Mouse (Mus musculus): Measurements from ENCODE around the gene Hps5. TPM values are rescaled to one million over a fixed set of nuclear protein-coding genes. Genes with fewer than 3 reads are reported as not detected.
A peak's percentile ranks its signal among the peaks of the same experiment; 100 is the strongest.
"Not testable (repeated sequence)": the region's sequence is repeated elsewhere in the genome, so short reads cannot be mapped to it uniquely, and the experiment has no call there.

Hps5 gene
- total RNA-seq (2017): 31.6 and 42.5 TPM in 2 replicates

GRCm38 (mm10) chr7:46795287-46796205 is at the start of gene Hps5, which contains the start of gene Gtf2h1:
Gene Hps5 (minus strand): TSS chr7:46796064.
Gene Gtf2h1 (plus strand): TSS chr7:46796103.
- peak; percentile 97 to 99 for ATAC-seq (replicated peaks in 1 of 2; ENCODE audit: insufficient read depth in 1 of 2, low FRiP score in 2 of 2, low TSS enrichment in 1 of 2, low read depth in 1 of 2, poor library complexity in 2 of 2, severe bottlenecking in 2 of 2)

- ATAC-seq (replicated peaks in 1 of 2; ENCODE audit: insufficient read depth in 1 of 2, low FRiP score in 2 of 2, low TSS enrichment in 1 of 2, low read depth in 1 of 2, poor library complexity in 2 of 2, severe bottlenecking in 2 of 2): peak; percentile 70 to 79
Measured at GRCm38 (mm10) chr7:46845211-46845977, 49.5 kb upstream of the Hps5 start.

GRCm38 (mm10) chr7:46843576-46843975 is 47.7 kb upstream of the Hps5 start:
- ATAC-seq (replicated peaks in 1 of 2; ENCODE audit: insufficient read depth in 1 of 2, low FRiP score in 2 of 2, low TSS enrichment in 1 of 2, low read depth in 1 of 2, poor library complexity in 2 of 2, severe bottlenecking in 2 of 2): no peak

DNA sequence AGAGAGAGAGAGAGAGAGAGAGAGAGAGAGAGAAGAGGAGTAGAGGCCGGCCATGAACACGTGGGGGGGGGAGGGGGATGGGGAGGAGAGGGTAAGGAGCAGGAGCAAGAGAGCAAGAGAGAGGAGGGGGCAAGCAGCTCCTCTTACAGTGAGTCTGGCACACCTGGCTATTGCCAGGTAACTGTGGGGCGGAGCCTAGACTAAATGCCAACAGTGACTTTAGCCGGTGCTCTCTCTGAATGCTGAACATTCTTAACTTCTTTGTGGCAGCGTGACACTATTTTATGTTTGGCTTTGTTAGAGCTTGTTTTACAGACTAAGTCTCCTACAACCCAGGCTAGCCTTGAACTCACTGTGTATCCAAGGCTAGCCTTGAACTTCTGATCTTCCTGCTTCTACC is 46.4 kb upstream of the Hps5 start:
- ATAC-seq (replicated peaks in 1 of 2; ENCODE audit: insufficient read depth in 1 of 2, low FRiP score in 2 of 2, low TSS enrichment in 1 of 2, low read depth in 1 of 2, poor library complexity in 2 of 2, severe bottlenecking in 2 of 2): no peak

GRCm38 (mm10) chr7:46840787-46841525 is 45.1 kb upstream of the Hps5 start, which contains the start of gene Ldha:
Gene Ldha (plus strand): TSS chr7:46841475.
- ATAC-seq (replicated peaks in 1 of 2; ENCODE audit: insufficient read depth in 1 of 2, low FRiP score in 2 of 2, low TSS enrichment in 1 of 2, low read depth in 1 of 2, poor library complexity in 2 of 2, severe bottlenecking in 2 of 2): no peak

- ATAC-seq (replicated peaks in 1 of 2; ENCODE audit: insufficient read depth in 1 of 2, low FRiP score in 2 of 2, low TSS enrichment in 1 of 2, low read depth in 1 of 2, poor library complexity in 2 of 2, severe bottlenecking in 2 of 2): no peak
Measured at GRCm38 (mm10) chr7:46840326-46840725, 44.5 kb upstream of the Hps5 start.

DNA sequence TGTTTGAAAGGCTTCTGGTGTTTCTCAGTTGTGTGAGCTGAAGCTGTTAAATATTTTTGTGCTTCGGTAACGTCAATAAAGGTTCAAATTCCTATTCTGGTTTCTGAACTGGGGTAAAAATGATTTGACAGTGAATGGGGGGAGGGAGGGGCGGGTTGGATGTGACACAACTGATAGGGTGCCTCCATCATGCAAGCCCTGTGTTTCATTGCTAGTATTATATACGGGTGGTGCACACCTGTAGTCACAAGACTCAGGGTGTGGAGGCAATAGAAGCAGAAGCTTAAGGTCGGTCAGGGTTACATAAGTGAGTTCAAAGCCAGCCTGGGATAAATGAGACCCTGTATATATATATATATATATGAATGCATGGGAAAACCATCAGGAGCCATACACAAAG is 44.0 kb upstream of the Hps5 start:
- no peak for ATAC-seq (replicated peaks in 1 of 2; ENCODE audit: insufficient read depth in 1 of 2, low FRiP score in 2 of 2, low TSS enrichment in 1 of 2, low read depth in 1 of 2, poor library complexity in 2 of 2, severe bottlenecking in 2 of 2)

- peak in 1 of 2 experiments; percentile 11; a peak in 1 of 4 replicates for ATAC-seq (replicated peaks in 1 of 2; ENCODE audit: insufficient read depth in 1 of 2, low FRiP score in 2 of 2, low TSS enrichment in 1 of 2, low read depth in 1 of 2, poor library complexity in 2 of 2, severe bottlenecking in 2 of 2)
Measured at GRCm38 (mm10) chr7:46839446-46839845, 43.6 kb upstream of the Hps5 start.

DNA sequence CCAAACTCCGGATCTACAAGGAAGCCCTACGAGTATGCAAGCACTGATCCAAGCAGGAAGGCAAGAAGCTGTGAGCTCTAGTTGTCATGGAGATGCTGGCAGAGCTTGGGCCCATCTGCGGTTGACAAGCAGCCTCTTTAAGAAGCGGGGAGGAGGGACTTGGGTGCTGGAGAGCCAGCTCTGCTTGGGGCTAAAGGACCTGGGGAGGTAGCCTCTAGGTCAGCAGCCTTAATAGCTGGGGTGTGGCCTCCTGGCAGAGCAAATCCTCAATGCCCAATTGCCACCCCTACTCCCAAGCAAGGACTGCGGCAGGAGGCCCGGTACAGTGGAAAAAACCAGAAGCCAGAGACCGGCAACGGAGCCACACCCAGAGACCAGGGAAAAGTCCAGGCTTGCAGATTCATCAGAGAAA is 43.0 kb upstream of the Hps5 start:
- ATAC-seq (replicated peaks in 1 of 2; ENCODE audit: insufficient read depth in 1 of 2, low FRiP score in 2 of 2, low TSS enrichment in 1 of 2, low read depth in 1 of 2, poor library complexity in 2 of 2, severe bottlenecking in 2 of 2): peak; percentile 85 to 88

GRCm38 (mm10) chr7:46838104-46838671 is 42.3 kb upstream of the Hps5 start:
- peak; percentile 32 to 46 for ATAC-seq (replicated peaks in 1 of 2; ENCODE audit: insufficient read depth in 1 of 2, low FRiP score in 2 of 2, low TSS enrichment in 1 of 2, low read depth in 1 of 2, poor library complexity in 2 of 2, severe bottlenecking in 2 of 2)

- ATAC-seq (replicated peaks in 1 of 2; ENCODE audit: insufficient read depth in 1 of 2, low FRiP score in 2 of 2, low TSS enrichment in 1 of 2, low read depth in 1 of 2, poor library complexity in 2 of 2, severe bottlenecking in 2 of 2): no peak
Measured at GRCm38 (mm10) chr7:46837073-46837472, 41.2 kb upstream of the Hps5 start.

DNA sequence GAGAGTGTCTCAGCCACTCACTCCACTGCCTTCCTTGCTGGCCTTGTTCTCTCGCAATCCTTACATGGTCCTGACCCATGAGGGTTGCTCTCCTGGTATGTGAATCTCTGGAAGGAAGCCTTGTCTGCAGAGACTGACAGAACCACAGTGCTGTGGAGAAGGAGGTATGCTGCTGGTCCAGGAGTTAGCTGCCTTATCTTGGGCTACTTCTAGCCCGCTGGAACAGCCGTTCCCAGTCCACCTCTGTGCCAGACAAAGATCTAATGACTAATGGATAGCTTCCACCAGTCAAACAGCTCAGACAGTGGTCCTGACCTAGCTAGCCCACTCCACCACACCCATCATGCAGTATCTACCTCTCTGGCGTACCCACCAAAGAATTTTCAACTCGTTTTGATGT is 40.5 kb upstream of the Hps5 start:
- ATAC-seq (replicated peaks in 1 of 2; ENCODE audit: insufficient read depth in 1 of 2, low FRiP score in 2 of 2, low TSS enrichment in 1 of 2, low read depth in 1 of 2, poor library complexity in 2 of 2, severe bottlenecking in 2 of 2): no peak

DNA sequence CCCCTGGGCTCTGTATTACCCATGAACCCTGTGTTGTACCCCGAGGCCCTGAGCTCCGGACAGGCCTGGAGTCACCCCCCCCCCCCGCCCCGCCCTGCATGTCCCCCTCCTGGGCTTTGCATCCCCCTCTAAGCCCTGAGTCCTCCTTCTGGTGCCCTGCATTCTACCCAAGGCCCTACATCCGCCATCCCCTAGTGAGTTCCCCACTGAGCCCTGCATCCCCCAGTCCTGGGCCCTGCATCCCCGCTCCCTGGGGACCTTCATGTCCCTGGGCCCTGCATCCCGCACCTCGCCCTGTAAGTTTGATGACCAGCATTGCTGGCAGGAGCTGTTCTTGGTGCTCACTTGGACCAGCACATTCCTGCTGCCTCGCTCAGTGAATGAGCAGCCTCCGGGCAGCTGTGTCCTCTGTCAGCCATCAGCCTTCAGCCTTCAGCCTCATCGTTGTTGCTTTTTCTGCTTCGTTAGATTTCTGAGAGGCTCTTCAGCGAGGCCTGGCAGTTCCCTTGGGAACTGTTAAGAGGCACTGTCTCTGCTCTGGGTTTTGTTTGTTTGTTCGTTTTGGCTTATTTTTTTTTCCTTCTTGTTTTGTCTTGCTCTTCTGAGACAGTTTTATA is 39.2 kb upstream of the Hps5 start:
- no peak for ATAC-seq (replicated peaks in 1 of 2; ENCODE audit: insufficient read depth in 1 of 2, low FRiP score in 2 of 2, low TSS enrichment in 1 of 2, low read depth in 1 of 2, poor library complexity in 2 of 2, severe bottlenecking in 2 of 2)

GRCm38 (mm10) chr7:46833670-46834255 is 37.9 kb upstream of the Hps5 start:
- ATAC-seq (replicated peaks in 1 of 2; ENCODE audit: insufficient read depth in 1 of 2, low FRiP score in 2 of 2, low TSS enrichment in 1 of 2, low read depth in 1 of 2, poor library complexity in 2 of 2, severe bottlenecking in 2 of 2): no peak

DNA sequence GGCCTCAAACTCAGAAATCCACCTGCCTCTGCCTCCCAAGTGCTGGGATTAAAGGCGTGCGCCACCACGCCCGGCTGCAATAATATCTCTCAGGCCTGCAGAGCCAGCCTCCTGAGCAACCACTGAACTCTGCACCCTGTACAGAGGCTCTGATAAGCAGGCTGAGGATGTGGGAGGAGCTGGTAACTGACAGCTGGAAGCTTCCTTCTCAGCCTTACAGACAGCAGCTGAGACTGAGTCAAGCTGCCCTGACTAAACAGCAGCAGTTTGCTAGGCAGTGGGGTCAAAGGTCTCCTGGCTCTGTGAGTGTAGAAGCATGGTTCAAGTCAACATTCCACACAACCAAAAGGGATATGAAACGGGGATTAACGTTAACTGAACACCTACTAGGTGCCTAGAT is 37.4 kb upstream of the Hps5 start:
- peak; percentile 70 to 80 for ATAC-seq (replicated peaks in 1 of 2; ENCODE audit: insufficient read depth in 1 of 2, low FRiP score in 2 of 2, low TSS enrichment in 1 of 2, low read depth in 1 of 2, poor library complexity in 2 of 2, severe bottlenecking in 2 of 2)

- ATAC-seq (replicated peaks in 1 of 2; ENCODE audit: insufficient read depth in 1 of 2, low FRiP score in 2 of 2, low TSS enrichment in 1 of 2, low read depth in 1 of 2, poor library complexity in 2 of 2, severe bottlenecking in 2 of 2): not testable (repeated sequence)
Measured at GRCm38 (mm10) chr7:46832112-46832810, 36.4 kb upstream of the Hps5 start.
